Mouse (Mus musculus): ENCODE results near the gene Rac3.

DNA sequence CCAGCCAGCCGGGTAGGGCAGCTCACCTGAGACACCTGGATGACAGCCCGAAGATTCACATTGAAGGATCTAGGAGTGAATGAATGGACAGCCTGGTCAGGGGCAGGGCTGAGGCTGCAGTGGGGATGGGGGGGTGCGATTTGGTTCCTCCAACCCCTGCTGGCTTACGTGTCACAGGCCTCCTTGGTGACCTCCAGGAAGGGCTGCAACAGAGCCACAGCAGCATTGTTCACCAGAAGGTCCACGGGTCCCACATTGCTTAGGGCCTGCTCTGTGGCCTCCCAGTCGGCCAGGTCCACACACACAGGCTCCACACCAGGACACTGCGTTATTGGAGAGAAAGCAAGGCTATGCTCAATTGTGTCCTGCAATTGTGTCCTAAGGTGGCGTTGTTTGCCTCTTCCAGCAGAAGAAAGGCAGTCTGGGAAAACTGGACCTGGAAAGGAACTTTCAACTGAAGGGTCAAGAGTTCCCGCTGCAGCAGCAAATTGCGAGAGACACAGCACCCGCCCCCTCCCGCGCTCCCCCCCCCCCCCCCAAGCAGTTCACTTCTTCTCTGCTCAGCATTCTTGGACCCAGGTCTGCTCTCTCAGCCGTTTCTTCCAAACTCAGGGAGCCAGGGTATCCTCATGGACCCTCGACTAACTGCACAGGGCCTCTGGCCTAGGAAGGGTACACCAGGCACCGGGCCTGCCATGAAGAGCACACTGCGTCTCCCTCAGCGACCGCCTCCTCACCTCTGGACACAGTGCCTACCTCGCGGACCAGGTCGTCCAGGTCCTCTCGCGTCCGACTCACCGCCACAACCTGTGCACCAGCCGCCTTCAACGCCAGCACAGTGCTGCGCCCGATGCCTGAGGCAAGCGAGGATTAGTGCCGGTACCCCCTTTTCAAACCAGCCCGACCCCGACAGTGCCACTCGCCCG is 5.2 kb downstream of the Rac3 start:
- TF ChIP-seq USF1 (IDR thresholded peaks at IDR 0.05; ENCODE audit: low read depth), result no peak
- TF ChIP-seq CTCF (IDR thresholded peaks at IDR 0.05; ENCODE audit: control insufficient read depth, insufficient read depth, insufficient read length), result no peak
- TF ChIP-seq MYOD1 (IDR thresholded peaks at IDR 0.05; ENCODE audit: control insufficient read depth, insufficient read length, low read depth), result no peak
- TF ChIP-seq FOSL1 (IDR thresholded peaks at IDR 0.05; ENCODE audit: insufficient read depth, low read length, poor library complexity, severe bottlenecking), result no peak
- TF ChIP-seq CEBPB (IDR thresholded peaks at IDR 0.05; ENCODE audit: low read depth), result no peak
- TF ChIP-seq MAX (IDR thresholded peaks at IDR 0.05), result no peak

Data from C2C12 (cell line).